Mouse (Mus musculus) ovary, adult 18-20 months (tissue): ENCODE measurements around the gene Hkdc1.

ENCODE experiments used
- DNase-seq: peaks from one replicate; pipeline ENCODE4 v3.0.0; 2022; ENCODE audit warnings: low spot score, mixed read lengths

Hkdc1 gene

GRCm38 (mm10) chr10:62379808-62380207 lies 42.5 kb downstream of the Hkdc1 start, which contains the start of gene Hk1:
TSS of gene Hk1 (minus strand) at chr10:62379908.
- DNase-seq, result no peak

- no peak for DNase-seq
These were observed 63.5 kb downstream of the Hkdc1 start for GRCm38 (mm10) chr10:62358827-62359226.

GRCm38 (mm10) chr10:62356105-62356730 lies 66.1 kb downstream of the Hkdc1 start:
- DNase-seq, result no peak

- no peak for DNase-seq
These were observed 77.1 kb downstream of the Hkdc1 start for GRCm38 (mm10) chr10:62345147-62345546.

DNA sequence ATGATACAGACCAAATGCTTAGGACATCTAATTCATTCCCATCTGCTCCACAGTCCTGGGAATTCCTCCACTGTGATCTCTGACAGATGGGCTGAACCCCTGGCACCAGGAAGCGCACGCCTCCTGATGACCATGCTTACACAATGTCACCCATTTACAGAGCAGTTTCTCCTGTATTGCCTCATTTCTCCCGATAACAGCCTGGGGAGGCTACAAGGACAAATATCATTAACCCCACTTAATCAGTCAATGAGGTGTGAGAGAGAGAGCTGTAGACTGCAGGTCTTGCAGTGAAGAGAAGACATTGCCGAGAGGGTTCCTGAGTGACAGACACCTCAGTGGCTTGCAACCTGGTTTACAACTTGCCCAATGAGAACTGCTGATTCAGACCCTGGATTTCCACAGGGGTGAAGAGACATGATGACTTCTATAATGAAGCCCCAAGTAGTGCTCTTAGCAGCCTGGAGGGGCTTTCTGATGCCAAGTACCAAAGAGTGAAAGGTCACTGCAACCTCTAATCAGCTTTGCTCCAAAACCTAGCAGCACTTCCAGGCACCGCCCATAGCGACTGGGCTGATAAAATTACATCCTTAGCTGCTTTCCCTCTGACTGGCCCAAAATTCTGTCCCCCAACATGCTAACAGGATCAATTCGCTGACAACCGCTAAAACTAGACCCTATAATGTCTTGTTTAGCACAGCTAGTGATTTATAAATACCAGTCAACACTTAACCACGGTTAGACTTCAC lies 78.1 kb downstream of the Hkdc1 start:
- no peak for DNase-seq

- no peak for DNase-seq
These were observed 79.8 kb downstream of the Hkdc1 start for GRCm38 (mm10) chr10:62342512-62342911.

GRCm38 (mm10) chr10:62341956-62342355 lies 80.3 kb downstream of the Hkdc1 start:
- DNase-seq, result no peak

DNA sequence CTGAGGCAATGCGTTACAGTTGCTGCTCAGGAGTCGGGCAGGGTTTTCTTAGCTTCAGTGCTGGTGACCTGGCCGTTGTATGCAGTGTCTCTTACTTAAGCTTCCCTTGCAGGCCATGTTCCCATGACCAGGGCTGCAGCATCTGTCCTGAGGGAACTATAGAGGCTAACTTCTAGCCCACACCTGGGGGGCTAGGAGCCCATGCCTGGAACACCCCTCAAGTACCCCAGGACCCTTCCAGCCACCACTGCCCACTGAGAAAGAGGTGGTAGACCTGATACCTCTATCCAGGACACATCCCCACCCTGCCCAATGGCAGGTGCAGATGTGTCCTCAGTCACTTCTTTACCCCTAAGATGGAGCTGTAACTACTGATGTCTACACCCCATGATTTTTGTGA lies 81.3 kb downstream of the Hkdc1 start:
- no peak for DNase-seq

GRCm38 (mm10) chr10:62340095-62340731 lies 82.1 kb downstream of the Hkdc1 start:
- peak; percentile 96 for DNase-seq

GRCm38 (mm10) chr10:62339211-62340094 lies 82.8 kb downstream of the Hkdc1 start:
- peak; percentile 17 for DNase-seq

- no peak for DNase-seq
These were observed 83.7 kb downstream of the Hkdc1 start for GRCm38 (mm10) chr10:62338626-62339025.

- no peak for DNase-seq
These were observed 84.1 kb downstream of the Hkdc1 start for GRCm38 (mm10) chr10:62338176-62338575.

- no peak for DNase-seq
These were observed 85.4 kb downstream of the Hkdc1 start for GRCm38 (mm10) chr10:62336601-62337578.

- no peak for DNase-seq
These were observed 86.9 kb downstream of the Hkdc1 start for GRCm38 (mm10) chr10:62335423-62335776.

DNA sequence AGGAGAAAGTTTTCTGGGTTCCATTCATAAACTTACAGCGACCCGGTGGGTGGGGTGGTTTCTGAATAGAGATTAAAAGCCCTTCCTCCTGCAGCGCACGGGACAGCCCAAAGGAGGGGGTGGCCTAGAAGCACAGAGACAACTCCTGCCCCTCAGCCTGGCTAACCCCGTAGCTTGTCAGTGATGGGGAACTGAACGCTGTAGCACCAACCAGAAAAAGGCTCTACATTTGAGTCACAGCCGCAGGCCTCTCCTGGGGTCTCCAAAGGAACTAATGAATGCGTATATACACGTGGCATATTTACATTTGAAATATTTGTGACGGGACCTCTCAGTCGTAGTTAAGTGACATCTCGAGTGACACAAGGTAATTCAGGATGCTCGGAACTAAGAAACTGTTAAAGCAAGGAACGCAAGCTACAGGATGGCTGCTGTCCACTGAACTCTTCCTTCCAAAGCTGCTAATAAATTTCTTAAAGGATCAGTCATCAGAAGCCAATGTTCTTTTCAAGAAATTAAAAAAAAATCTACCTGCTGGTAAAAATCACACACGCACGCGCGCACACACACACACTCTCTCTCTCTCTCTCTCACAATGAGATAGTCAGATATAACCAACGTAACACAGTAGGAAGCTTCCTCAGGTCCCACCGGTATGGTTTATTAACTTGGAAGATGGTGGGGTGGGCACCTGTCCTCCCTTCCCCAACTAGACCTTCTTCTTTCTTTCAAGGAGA lies 87.4 kb downstream of the Hkdc1 start:
- no peak for DNase-seq

GRCm38 (mm10) chr10:62333269-62333668 lies 89.0 kb downstream of the Hkdc1 start:
- DNase-seq, result no peak
